Mouse (Mus musculus) hindbrain, embryonic 10.5 days (tissue): ENCODE measurements around the gene Sumf1. TPM values are rescaled to one million over a fixed set of nuclear protein-coding genes. Genes with fewer than 3 reads are reported as not detected.

Source experiments
- DNase-seq: peaks from one replicate; pipeline ENCODE4 v3.0.0-alpha.2; 2017; ENCODE audit warnings: low spot score
- H3K27ac ChIP-seq: fragments of 300-500 bp; sonication (generic); 2 replicates; pipeline ENCODE4 v1.5.1; 2016; ENCODE audit warnings: mild to moderate bottlenecking, moderate library complexity
- H3K27me3 ChIP-seq: fragments of 300-500 bp; sonication (generic); 2 replicates; pipeline ENCODE4 v1.6.1; 2016; ENCODE audit warnings: mild to moderate bottlenecking; ENCODE audit not compliant: poor library complexity, insufficient read depth, severe bottlenecking
- H3K36me3 ChIP-seq: fragments of 300-500 bp; sonication (generic); 2 replicates; pipeline ENCODE4 v1.6.1; 2016; ENCODE audit warnings: mild to moderate bottlenecking, moderate library complexity
- H3K4me1 ChIP-seq: fragments of 300-500 bp; sonication (generic); replicated peaks from 2 replicates; pipeline ENCODE4 v1.6.1; 2016; ENCODE audit warnings: mild to moderate bottlenecking
- H3K4me3 ChIP-seq: fragments of 300-500 bp; sonication (generic); 2 replicates; pipeline ENCODE4 v1.5.1; 2016; ENCODE audit warnings: mild to moderate bottlenecking, moderate library complexity
- H3K9me3 ChIP-seq: fragments of 300-500 bp; sonication (generic); 2 replicates; pipeline ENCODE4 v1.6.1; 2016; ENCODE audit warnings: mild to moderate bottlenecking, moderate library complexity
- WGBS: fragments of 180-500 bp; shearing (Covaris S2); methylation state at CpG from one replicate; pipeline ENCODE4 v1.1.7; 2016; 5-methylcytosine and 5-hydroxymethylcytosine counted together
- polyA plus RNA-seq: library from polyadenylated mRNA; unstranded; fragments of >200 nt; fragmentation: Nextera tagmentation; extraction: Ambion mirVana; gene quantifications from 2 replicates; pipeline ENCODE4 v1.2.1, GENCODE M21; 2016

Sumf1 gene
- polyA plus RNA-seq, 1 experiment from 2014 or later = 12.2 TPM

- H3K27ac ChIP-seq = peak overlapping the region; percentile 50; the same call in 1 of the 2 replicates
- peaks cover 7% of the 10 kb centered on the region; the same call in 1 of the 2 replicates for H3K4me1 ChIP-seq
- no peaks in the 10 kb centered on the region for H3K36me3 ChIP-seq
- H3K4me3 ChIP-seq = no peak overlapping the region
- H3K9me3 ChIP-seq = no peaks in the 10 kb centered on the region
- H3K27me3 ChIP-seq = no peaks in the 10 kb centered on the region
- DNase-seq = peak; percentile 55
- WGBS = 19% methylated on average over 9 of the region's 9 CpGs
These were observed 87.1 kb downstream of the Sumf1 start for GRCm38 (mm10) chr6:108098171-108098845.

GRCm38 (mm10) chr6:108095445-108095844 lies 89.9 kb downstream of the Sumf1 start:
- H3K9me3 ChIP-seq = no peaks in the 10 kb centered on the region
- H3K4me3 ChIP-seq = no peak overlapping the region
- H3K36me3 ChIP-seq = no peaks in the 10 kb centered on the region
- WGBS = 77% methylated on average over 5 of the region's 5 CpGs
- H3K4me1 ChIP-seq = peaks cover 7% of the 10 kb centered on the region; the same call in 1 of the 2 replicates
- DNase-seq = no peak
- no peak overlapping the region for H3K27ac ChIP-seq
- H3K27me3 ChIP-seq = no peaks in the 10 kb centered on the region

- Histone ChIP-seq H3K27me3 (no peaks in the 10 kb centered on the region), H3K9me3 (no peaks in the 10 kb centered on the region), H3K27ac (no peak overlapping the region), H3K4me3 (no peak overlapping the region), H3K4me1 (0 out of 2 replicates have a peak, but pooled peaks cover 3% of the 10 kb centered on the region), H3K36me3 (no peaks in the 10 kb centered on the region)
- 81% methylated on average over 3 of the region's 3 CpGs for WGBS
- no peak for DNase-seq
These were observed 91.9 kb downstream of the Sumf1 start for GRCm38 (mm10) chr6:108093449-108093848.

GRCm38 (mm10) chr6:108092646-108093045 lies 92.7 kb downstream of the Sumf1 start:
- 84% methylated on average over 3 of the region's 3 CpGs for WGBS

GRCm38 (mm10) chr6:108091296-108091695 lies 94.1 kb downstream of the Sumf1 start:
- DNase-seq = no peak
- Histone ChIP-seq H3K27ac (no peak overlapping the region), H3K4me1 (no peaks in the 10 kb centered on the region)

More at GRCm38 (mm10) chr6:108092646-108093045, 92.7 kb downstream of the Sumf1 start:
- H3K27ac ChIP-seq = no peak overlapping the region
- no peak for DNase-seq
- no peaks in the 10 kb centered on the region for H3K36me3 ChIP-seq
- H3K4me3 ChIP-seq = no peak overlapping the region
- H3K4me1 ChIP-seq = no peaks in the 10 kb centered on the region
- H3K27me3 ChIP-seq = no peaks in the 10 kb centered on the region
- H3K9me3 ChIP-seq = no peaks in the 10 kb centered on the region

GRCm38 (mm10) chr6:108075857-108076256 lies 109.5 kb downstream of the Sumf1 start:
- no peaks in the 10 kb centered on the region for H3K27me3 ChIP-seq
- no peak overlapping the region for H3K4me3 ChIP-seq
- H3K9me3 ChIP-seq = peaks cover 6% of the 10 kb centered on the region; the same call in 1 of the 2 replicates
- no peak for DNase-seq
- no peaks in the 10 kb centered on the region for H3K4me1 ChIP-seq
- H3K36me3 ChIP-seq = peaks cover 28% of the 10 kb centered on the region
- H3K27ac ChIP-seq = no peak overlapping the region
- WGBS = 92% methylated on average over 7 of the region's 7 CpGs

More at GRCm38 (mm10) chr6:108091296-108091695, 94.1 kb downstream of the Sumf1 start:
- 78% methylated on average over 1 of the region's 1 CpGs for WGBS
- H3K4me3 ChIP-seq = no peak overlapping the region
- H3K36me3 ChIP-seq = no peaks in the 10 kb centered on the region
- no peaks in the 10 kb centered on the region for H3K9me3 ChIP-seq
- H3K27me3 ChIP-seq = no peaks in the 10 kb centered on the region

GRCm38 (mm10) chr6:108074624-108075023 lies 110.8 kb downstream of the Sumf1 start:
- DNase-seq = no peak
- no peak overlapping the region for H3K4me3 ChIP-seq
- no peaks in the 10 kb centered on the region for H3K27me3 ChIP-seq
- no peaks in the 10 kb centered on the region for H3K4me1 ChIP-seq
- WGBS = 94% methylated on average over 10 of the region's 10 CpGs
- peaks cover 28% of the 10 kb centered on the region for H3K36me3 ChIP-seq
- no peak overlapping the region for H3K27ac ChIP-seq
- peaks cover 6% of the 10 kb centered on the region; the same call in 1 of the 2 replicates for H3K9me3 ChIP-seq

GRCm38 (mm10) chr6:108073931-108074330 lies 111.5 kb downstream of the Sumf1 start:
- H3K9me3 ChIP-seq = peaks cover 6% of the 10 kb centered on the region; the same call in 1 of the 2 replicates
- H3K4me3 ChIP-seq = no peak overlapping the region
- 92% methylated on average over 2 of the region's 2 CpGs for WGBS
- no peak for DNase-seq
- no peaks in the 10 kb centered on the region for H3K27me3 ChIP-seq
- no peak overlapping the region for H3K27ac ChIP-seq
- no peaks in the 10 kb centered on the region for H3K4me1 ChIP-seq
- H3K36me3 ChIP-seq = peaks cover 28% of the 10 kb centered on the region

GRCm38 (mm10) chr6:108073071-108073470 lies 112.3 kb downstream of the Sumf1 start:
- WGBS = 64% methylated on average over 5 of the region's 5 CpGs

GRCm38 (mm10) chr6:108070947-108071346 lies 114.4 kb downstream of the Sumf1 start:
- H3K4me1 ChIP-seq = no peaks in the 10 kb centered on the region
- 93% methylated on average over 7 of the region's 7 CpGs for WGBS
- H3K9me3 ChIP-seq = peaks cover 6% of the 10 kb centered on the region; the same call in 1 of the 2 replicates
- DNase-seq = no peak
- no peaks in the 10 kb centered on the region for H3K27me3 ChIP-seq
- H3K4me3 ChIP-seq = no peak overlapping the region
- no peak overlapping the region for H3K27ac ChIP-seq
- peaks cover 19% of the 10 kb centered on the region for H3K36me3 ChIP-seq

More at GRCm38 (mm10) chr6:108073071-108073470, 112.3 kb downstream of the Sumf1 start:
- Histone ChIP-seq H3K27ac (no peak overlapping the region), H3K36me3 (peaks cover 28% of the 10 kb centered on the region), H3K4me3 (no peak overlapping the region), H3K27me3 (no peaks in the 10 kb centered on the region), H3K4me1 (no peaks in the 10 kb centered on the region), H3K9me3 (peaks cover 6% of the 10 kb centered on the region; the same call in 1 of the 2 replicates)
- no peak for DNase-seq

- H3K27ac ChIP-seq = peak overlapping the region; percentile 90
- DNase-seq = peak; percentile 67
These were observed 119.8 kb downstream of the Sumf1 start for GRCm38 (mm10) chr6:108065583-108065982.

GRCm38 (mm10) chr6:108064918-108065526 lies 120.4 kb downstream of the Sumf1 start, which contains the start of gene Setmar:
Gene Setmar (plus strand): TSS chr6:108065045.
- under 1% methylated on average over 24 of the region's 24 CpGs for WGBS
- peak within 1 kb of the TSS; percentile 90 for H3K27ac ChIP-seq
- no peaks in the 10 kb centered on the region for H3K27me3 ChIP-seq
- H3K4me3 ChIP-seq = peak within 1 kb of the TSS; percentile 61
- H3K4me1 ChIP-seq = peaks cover 7% of the 10 kb centered on the region; the same call in 1 of the 2 replicates
- H3K9me3 ChIP-seq = no peaks in the 10 kb centered on the region
- H3K36me3 ChIP-seq = no peaks in the 10 kb centered on the region
- DNase-seq = peak; percentile 98

More at GRCm38 (mm10) chr6:108065583-108065982, 119.8 kb downstream of the Sumf1 start:
- H3K4me3 ChIP-seq = peak overlapping the region; percentile 61
- no peaks in the 10 kb centered on the region for H3K9me3 ChIP-seq
- H3K4me1 ChIP-seq = peaks cover 7% of the 10 kb centered on the region; the same call in 1 of the 2 replicates
- H3K27me3 ChIP-seq = no peaks in the 10 kb centered on the region
- H3K36me3 ChIP-seq = no peaks in the 10 kb centered on the region
- 10% methylated on average over 6 of the region's 6 CpGs for WGBS

GRCm38 (mm10) chr6:108061121-108061520 lies 124.3 kb downstream of the Sumf1 start:
- no peak for DNase-seq
- H3K27ac ChIP-seq = no peak overlapping the region
- 75% methylated on average over 3 of the region's 3 CpGs for WGBS
- H3K27me3 ChIP-seq = no peaks in the 10 kb centered on the region
- no peaks in the 10 kb centered on the region for H3K9me3 ChIP-seq
- H3K36me3 ChIP-seq = no peaks in the 10 kb centered on the region
- no peak overlapping the region for H3K4me3 ChIP-seq
- peaks cover 7% of the 10 kb centered on the region; the same call in 1 of the 2 replicates for H3K4me1 ChIP-seq
